Mouse (Mus musculus): ENCODE results near the gene Tmem179. TPM values are rescaled to one million over a fixed set of nuclear protein-coding genes. Genes with fewer than 3 reads are reported as not detected.

The Tmem179 gene
- polyA plus RNA-seq, 2 experiments = 0.28 to 0.36 TPM

DNA sequence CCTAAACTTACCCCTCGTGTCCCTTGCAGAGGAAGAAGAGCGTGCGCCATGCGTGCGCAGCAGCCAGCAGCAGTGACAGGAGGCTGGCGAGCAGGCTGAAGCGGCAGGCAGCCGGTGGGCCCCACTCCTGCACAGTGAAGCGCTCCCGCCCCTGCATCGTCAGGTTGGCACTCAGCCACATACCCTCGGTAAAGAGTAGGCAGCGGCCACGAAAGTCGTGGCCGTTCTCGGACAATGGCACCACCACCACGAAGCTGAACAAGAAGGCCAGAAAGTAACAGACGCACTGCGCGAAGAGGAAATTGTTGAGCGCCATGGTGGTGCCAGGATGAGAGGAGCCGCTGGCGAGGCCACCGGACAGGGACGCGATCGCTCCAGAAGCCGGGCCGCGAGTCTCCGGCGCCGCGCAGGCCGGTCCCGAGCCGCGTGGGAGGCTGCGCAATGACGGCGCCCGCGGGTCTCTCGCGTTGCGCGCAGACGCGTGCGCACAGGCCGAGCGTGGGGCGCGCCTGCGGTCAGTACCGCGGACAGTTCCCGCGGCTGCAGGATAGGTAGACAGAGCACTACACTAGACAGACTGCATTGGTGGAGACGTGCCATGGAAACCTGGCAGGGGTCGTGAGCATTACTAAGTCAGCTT lies 5.7 kb downstream of the Tmem179 start:
- WGBS = 5% methylated on average over 59 of the region's 62 CpGs
- ATAC-seq (ENCODE audit: low FRiP score, low read depth) (peak; percentile 75; the same call in 1 of the 2 replicates), DNase-seq (ENCODE audit: low spot score) (peak; percentile 66)
- no peak for TF ChIP-seq POLR2A (IDR thresholded peaks at IDR 0.05; ENCODE audit: borderline replicate concordance, extremely low read depth, insufficient read depth, insufficient read length)
- Histone ChIP-seq H3K36me3 (ENCODE audit: control insufficient read depth, insufficient read depth, low read length) (no peaks in the 10 kb centered on the region), H3K4me1 (ENCODE audit: control insufficient read depth, insufficient read depth, low read length) (no peaks in the 10 kb centered on the region), H3K27me3 (ENCODE audit: control insufficient read depth, insufficient read depth, low read length) (peaks cover 17% of the 10 kb centered on the region), H3K9ac (ENCODE audit: low read depth, low read length, severe bottlenecking) (no peak overlapping the region), H3K27ac (replicated peaks; ENCODE audit: low read depth, low read length) (no peak overlapping the region), H3K4me2 (replicated peaks; ENCODE audit: low read depth, low read length, severe bottlenecking) (peak overlapping the region; percentile 62), H3K9me3 (ENCODE audit: control insufficient read depth, low read length) (no peaks in the 10 kb centered on the region), H3K4me3 (replicated peaks; ENCODE audit: low read length) (peak overlapping the region; percentile 32)

DNA sequence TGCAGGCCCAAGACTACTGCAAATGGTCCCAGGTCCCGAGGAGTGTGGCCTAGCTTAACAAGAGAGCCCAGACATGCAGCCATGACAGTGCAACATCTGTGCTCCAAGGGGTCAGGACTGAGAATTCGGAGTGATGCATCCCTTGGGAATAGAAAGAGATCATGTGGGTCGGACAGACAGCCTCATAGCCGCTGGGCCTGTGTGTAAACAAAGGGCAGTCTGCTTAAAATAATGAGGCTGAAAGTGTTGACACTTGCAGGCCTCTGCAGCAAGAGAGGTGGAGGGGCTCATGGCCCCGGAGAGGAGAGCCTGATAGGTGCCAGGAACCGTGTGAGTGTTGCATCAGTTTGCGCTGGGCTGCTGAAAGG lies 6.2 kb downstream of the Tmem179 start:
- ATAC-seq (ENCODE audit: low FRiP score, low read depth) = no peak
- no peak overlapping the region for H3K9ac ChIP-seq (ENCODE audit: low read depth, low read length, severe bottlenecking)
- no peak overlapping the region for H3K4me2 ChIP-seq (replicated peaks; ENCODE audit: low read depth, low read length, severe bottlenecking)
- peak overlapping the region; percentile 32; the same call in 1 of the 2 replicates for H3K4me3 ChIP-seq (replicated peaks; ENCODE audit: low read length)
- H3K27me3 ChIP-seq (ENCODE audit: control insufficient read depth, insufficient read depth, low read length) = peaks cover 17% of the 10 kb centered on the region
- WGBS = 27% methylated on average over 7 of the region's 7 CpGs
- H3K27ac ChIP-seq (replicated peaks; ENCODE audit: low read depth, low read length) = no peak overlapping the region
- DNase-seq (ENCODE audit: low spot score) = no peak
- H3K36me3 ChIP-seq (ENCODE audit: control insufficient read depth, insufficient read depth, low read length) = no peaks in the 10 kb centered on the region
- no peak for TF ChIP-seq POLR2A (IDR thresholded peaks at IDR 0.05; ENCODE audit: borderline replicate concordance, extremely low read depth, insufficient read depth, insufficient read length)
- H3K9me3 ChIP-seq (ENCODE audit: control insufficient read depth, low read length) = no peaks in the 10 kb centered on the region
- no peaks in the 10 kb centered on the region for H3K4me1 ChIP-seq (ENCODE audit: control insufficient read depth, insufficient read depth, low read length)

DNA sequence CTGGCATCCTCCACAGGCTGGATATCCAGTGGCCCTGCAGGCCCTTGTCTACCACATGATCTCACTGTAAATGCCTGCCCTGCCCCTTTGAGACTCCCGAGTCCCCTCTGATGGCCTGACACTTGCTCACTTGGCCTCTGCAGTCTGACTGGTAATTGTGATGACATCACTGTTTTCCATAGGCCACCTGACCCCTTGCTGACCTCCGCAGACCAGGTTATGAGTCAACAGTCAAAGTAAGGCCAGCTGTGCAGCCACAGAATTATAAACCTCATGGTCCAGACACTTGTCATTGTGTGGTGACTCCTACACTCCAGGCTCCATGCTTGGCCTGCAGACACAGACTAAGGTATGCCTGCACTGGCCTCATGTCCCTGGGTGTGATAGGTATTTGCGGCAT lies 8.6 kb downstream of the Tmem179 start:
- H3K27me3 ChIP-seq (ENCODE audit: control insufficient read depth, insufficient read depth, low read length) = peaks cover 17% of the 10 kb centered on the region
- H3K36me3 ChIP-seq (ENCODE audit: control insufficient read depth, insufficient read depth, low read length) = no peaks in the 10 kb centered on the region
- H3K4me2 ChIP-seq (replicated peaks; ENCODE audit: low read depth, low read length, severe bottlenecking) = no peak overlapping the region
- DNase-seq (ENCODE audit: low spot score) (no peak), ATAC-seq (ENCODE audit: low FRiP score, low read depth) (no peak)
- no peak for TF ChIP-seq POLR2A (IDR thresholded peaks at IDR 0.05; ENCODE audit: borderline replicate concordance, extremely low read depth, insufficient read depth, insufficient read length)
- no peak overlapping the region for H3K9ac ChIP-seq (ENCODE audit: low read depth, low read length, severe bottlenecking)
- 69% methylated on average over 3 of the region's 3 CpGs for WGBS
- no peak overlapping the region for H3K27ac ChIP-seq (replicated peaks; ENCODE audit: low read depth, low read length)
- no peaks in the 10 kb centered on the region for H3K9me3 ChIP-seq (ENCODE audit: control insufficient read depth, low read length)
- H3K4me3 ChIP-seq (replicated peaks; ENCODE audit: low read length) = no peak overlapping the region
- H3K4me1 ChIP-seq (ENCODE audit: control insufficient read depth, insufficient read depth, low read length) = no peaks in the 10 kb centered on the region

DNA sequence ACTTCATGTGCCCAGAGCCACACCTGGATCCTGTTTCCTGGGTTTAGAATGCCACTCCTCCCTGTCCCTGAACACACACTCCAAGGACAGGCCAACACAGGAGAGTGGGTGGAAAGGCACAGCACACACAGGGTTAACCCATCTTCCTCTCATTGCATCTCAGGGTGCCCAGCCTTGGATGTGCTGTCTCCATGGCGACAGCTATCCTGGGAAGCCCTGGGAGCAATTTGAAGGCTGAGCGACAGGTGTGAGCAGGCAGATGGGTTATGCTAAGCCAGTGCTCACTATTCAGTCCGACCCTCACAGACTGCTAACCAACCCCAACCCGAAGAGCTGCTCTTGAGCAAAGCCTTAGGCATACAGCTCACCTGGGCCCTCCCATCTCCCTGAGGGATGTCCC lies 9.3 kb downstream of the Tmem179 start:
- no peak for DNase-seq (ENCODE audit: low spot score)
- 32% methylated on average over 4 of the region's 4 CpGs for WGBS

DNA sequence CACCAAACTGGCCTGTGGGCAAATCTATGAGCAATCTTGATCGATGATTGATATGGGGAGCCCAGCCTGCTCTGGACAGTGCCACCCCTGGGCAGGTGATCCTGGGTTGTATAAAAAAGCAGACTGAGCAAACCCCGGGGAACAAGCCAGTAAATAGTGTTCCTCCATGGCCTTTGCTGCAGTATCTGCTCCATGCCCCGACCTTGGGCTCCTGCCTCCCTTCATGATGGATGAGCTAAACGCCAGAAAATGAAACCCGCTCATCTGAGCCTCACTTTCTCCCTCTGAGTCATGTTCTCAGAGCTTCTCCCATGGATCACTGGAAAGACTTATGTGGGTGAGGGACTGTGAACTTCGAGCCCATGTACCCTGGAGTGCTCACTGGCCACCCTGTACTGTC lies 10.3 kb downstream of the Tmem179 start:
- Histone ChIP-seq H3K9ac (ENCODE audit: low read depth, low read length, severe bottlenecking) (no peak overlapping the region), H3K4me2 (replicated peaks; ENCODE audit: low read depth, low read length, severe bottlenecking) (no peak overlapping the region), H3K4me3 (replicated peaks; ENCODE audit: low read length) (no peak overlapping the region), H3K4me1 (ENCODE audit: control insufficient read depth, insufficient read depth, low read length) (no peaks in the 10 kb centered on the region), H3K36me3 (ENCODE audit: control insufficient read depth, insufficient read depth, low read length) (no peaks in the 10 kb centered on the region), H3K27ac (replicated peaks; ENCODE audit: low read depth, low read length) (no peak overlapping the region), H3K27me3 (ENCODE audit: control insufficient read depth, insufficient read depth, low read length) (peaks cover 15% of the 10 kb centered on the region), H3K9me3 (ENCODE audit: control insufficient read depth, low read length) (no peaks in the 10 kb centered on the region)
- WGBS = 71% methylated on average over 6 of the region's 6 CpGs
- TF ChIP-seq POLR2A (IDR thresholded peaks at IDR 0.05; ENCODE audit: borderline replicate concordance, extremely low read depth, insufficient read depth, insufficient read length) = no peak
- ATAC-seq (ENCODE audit: low FRiP score, low read depth) (no peak), DNase-seq (ENCODE audit: low spot score) (no peak)

More for the DNA sequence above, 9.3 kb downstream of the Tmem179 start:
- no peak overlapping the region for H3K9ac ChIP-seq (ENCODE audit: low read depth, low read length, severe bottlenecking)
- no peaks in the 10 kb centered on the region for H3K36me3 ChIP-seq (ENCODE audit: control insufficient read depth, insufficient read depth, low read length)
- no peaks in the 10 kb centered on the region for H3K9me3 ChIP-seq (ENCODE audit: control insufficient read depth, low read length)
- no peak overlapping the region for H3K27ac ChIP-seq (replicated peaks; ENCODE audit: low read depth, low read length)
- no peaks in the 10 kb centered on the region for H3K4me1 ChIP-seq (ENCODE audit: control insufficient read depth, insufficient read depth, low read length)
- no peak overlapping the region for H3K4me3 ChIP-seq (replicated peaks; ENCODE audit: low read length)
- ATAC-seq (ENCODE audit: low FRiP score, low read depth) = no peak
- no peak for TF ChIP-seq POLR2A (IDR thresholded peaks at IDR 0.05; ENCODE audit: borderline replicate concordance, extremely low read depth, insufficient read depth, insufficient read length)
- H3K27me3 ChIP-seq (ENCODE audit: control insufficient read depth, insufficient read depth, low read length) = peaks cover 17% of the 10 kb centered on the region
- H3K4me2 ChIP-seq (replicated peaks; ENCODE audit: low read depth, low read length, severe bottlenecking) = no peak overlapping the region
